Mouse (Mus musculus): ENCODE results near the gene BC100530. TPM values are rescaled to one million over a fixed set of nuclear protein-coding genes. Genes with fewer than 3 reads are reported as not detected.
"Not testable (repeated sequence)": the region's sequence is repeated elsewhere in the genome, so short reads cannot be mapped to it uniquely, and the experiment has no call there.

BC100530 gene
- not detected for total RNA-seq (2021)
- long read RNA-seq, experiment 1, result 0 reads
- long read RNA-seq, experiment 2, result 0 reads

- not testable (repeated sequence) for DNase-seq
Observed at GRCm38 (mm10) chr16:36367648-36368047, at the start of gene BC100530. Gene BC100530, minus strand, starts transcription at chr16:36367748.

DNA sequence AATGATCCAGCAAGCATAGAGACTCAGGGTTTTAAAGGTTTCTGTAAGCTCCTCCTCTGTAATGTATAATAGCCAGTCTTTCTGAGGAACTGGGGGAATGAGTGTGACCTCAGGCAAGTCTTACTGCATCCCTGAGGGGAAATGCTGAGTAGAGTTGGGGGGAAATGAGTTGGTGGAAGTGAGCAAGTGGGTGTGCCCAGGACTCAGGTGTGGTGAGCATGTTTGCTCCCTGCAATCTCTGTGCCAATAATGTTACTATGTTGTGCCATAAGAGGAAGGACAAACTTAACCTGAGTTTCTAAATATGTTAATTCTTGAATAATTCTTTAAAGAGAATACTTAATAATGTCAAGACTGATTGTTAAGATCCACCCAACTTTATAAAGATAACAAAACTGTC is 40.8 kb upstream of the BC100530 start, which contains the start of gene Stfa2:
Gene Stfa2 (minus strand): TSS at position 101 of the 400 bp plus-strand sequence.
- DNase-seq, result no peak

GRCm38 (mm10) chr16:36389060-36389459 is 21.5 kb upstream of the BC100530 start:
- DNase-seq, result no peak

DNA sequence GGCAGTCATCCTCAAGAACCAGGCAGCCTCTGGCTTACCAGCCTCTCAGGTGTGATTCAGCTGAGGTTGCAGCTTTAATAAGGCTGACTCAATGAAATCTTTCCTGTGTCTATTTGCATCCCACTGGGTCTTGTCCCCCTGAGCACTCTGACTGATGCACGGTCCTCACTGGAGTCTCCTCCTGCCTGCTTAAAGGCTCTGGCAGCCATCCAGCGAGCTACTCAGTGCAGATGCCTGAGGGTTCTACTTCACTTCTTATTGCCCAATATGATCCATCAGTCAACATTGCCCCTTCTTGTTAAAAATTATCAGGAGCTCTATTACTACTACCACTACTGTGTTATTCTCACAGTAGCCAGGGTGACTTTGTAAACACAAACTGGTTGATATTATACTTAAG is 30.4 kb downstream of the BC100530 start:
- DNase-seq, result no peak

DNA sequence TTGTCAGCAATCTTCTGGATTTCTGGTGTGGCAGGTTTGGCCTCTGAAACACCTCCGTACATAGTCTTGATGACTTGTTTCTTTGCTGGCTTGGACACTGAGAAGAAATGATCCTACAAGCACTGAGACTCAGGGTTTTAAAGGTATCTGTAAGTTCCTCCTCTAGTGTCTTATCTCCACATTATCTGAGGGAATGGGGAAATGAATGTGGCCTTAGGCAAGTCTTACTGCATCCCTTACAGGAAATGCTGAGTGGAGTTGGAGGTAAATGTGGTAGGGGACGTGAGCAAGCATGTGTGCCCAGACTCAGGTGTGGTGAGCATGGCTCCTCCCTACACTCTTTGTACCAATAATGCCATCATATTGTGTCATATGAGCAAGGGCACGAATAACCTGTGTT is 33.3 kb downstream of the BC100530 start, which contains the start of gene BC117090:
Gene BC117090 (minus strand): TSS at position 101 of the 400 bp plus-strand sequence.
- DNase-seq, result no peak

GRCm38 (mm10) chr16:36319286-36319685 is 48.3 kb downstream of the BC100530 start:
- DNase-seq, result no peak

DNA sequence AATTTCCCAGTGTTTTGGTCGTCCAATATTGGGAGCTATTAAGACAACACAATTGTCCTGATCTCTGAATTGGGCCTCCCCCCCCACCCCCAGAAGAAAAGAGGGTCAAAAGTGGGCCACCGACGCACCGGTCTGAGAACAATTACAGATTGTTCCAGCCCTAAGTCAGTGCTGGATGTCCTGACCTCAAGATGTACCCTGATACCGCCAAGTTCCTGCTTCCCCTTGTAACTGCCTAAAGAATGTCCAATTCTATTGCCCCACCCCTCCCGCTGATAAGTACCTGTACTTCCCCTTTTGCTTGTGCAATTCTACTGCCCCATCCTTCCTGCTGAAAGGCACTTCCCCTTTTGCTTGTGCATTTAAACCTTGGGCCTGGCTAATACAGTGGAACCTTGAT is 51.4 kb downstream of the BC100530 start:
- not testable (repeated sequence) for DNase-seq

Other genes starting within 250 kb of the BC100530 start
- not detected for gene Csta1, start 236.5 kb downstream of the BC100530 start, total RNA-seq (2021)
- gene Stfa2l1, start 210.9 kb downstream of the BC100530 start, total RNA-seq (2021), result not detected
- gene Gm5483, start 183.5 kb downstream of the BC100530 start, total RNA-seq (2021), result not detected
- not detected for gene Gm5416, start 157.3 kb downstream of the BC100530 start, total RNA-seq (2021)
- gene 2010005H15Rik, start 146.3 kb downstream of the BC100530 start, total RNA-seq (2021), result 1 to 10 TPM in 1 of 2 experiments, not detected in 1; 1.6 TPM
- gene Stfa1, start 90.8 kb downstream of the BC100530 start, total RNA-seq (2021), result not detected
- gene BC117090, start 33.4 kb downstream of the BC100530 start, total RNA-seq (2021), result not detected
- gene Stfa2, start 40.7 kb upstream of the BC100530 start, total RNA-seq (2021), result not detected
- not detected for gene Stfa3, start 87.6 kb upstream of the BC100530 start, total RNA-seq (2021)
- gene Casr, start 194.4 kb upstream of the BC100530 start, total RNA-seq (2021), result not detected